Mouse (Mus musculus) olfactory bulb, adult 2 months (tissue): ENCODE measurements around the gene Gm45753. TPM values are rescaled to one million over a fixed set of nuclear protein-coding genes. Genes with fewer than 3 reads are reported as not detected.
"Not testable (repeated sequence)": the region's sequence is repeated elsewhere in the genome, so short reads cannot be mapped to it uniquely, and the experiment has no call there.

Experiments
- H3K27ac ChIP-seq: fragments of 200-500 bp; 2 replicates; pipeline ENCODE4 v1.5.1; 2012; ENCODE audit warnings: low read depth, low read length; ENCODE audit not compliant: insufficient read depth
- H3K4me1 ChIP-seq: fragments of 200-500 bp; 2 replicates; pipeline ENCODE4 v1.6.1; 2012; ENCODE audit warnings: low read length; ENCODE audit not compliant: control insufficient read depth, insufficient read depth
- H3K4me3 ChIP-seq: fragments of 200-500 bp; 2 replicates; pipeline ENCODE4 v1.5.1; 2012; ENCODE audit warnings: mild to moderate bottlenecking, low read depth, low read length, moderate library complexity; ENCODE audit not compliant: insufficient read depth
- CTCF ChIP-seq: fragments of 200-500 bp; IDR thresholded peaks from 2 replicates; pipeline ENCODE4 v1.5.1; 2012; ENCODE audit warnings: low read depth, mild to moderate bottlenecking, low read length, moderate library complexity; ENCODE audit not compliant: insufficient read depth
- POLR2A ChIP-seq: fragments of 200-500 bp; IDR thresholded peaks from 2 replicates; pipeline ENCODE4 v1.6.1; 2012; ENCODE audit warnings: mild to moderate bottlenecking, low read depth, low read length, moderate library complexity; ENCODE audit not compliant: insufficient read depth
- WGBS: fragments of 180-500 bp; shearing (Covaris S2); methylation state at CpG from one replicate; pipeline ENCODE4 v1.1.7; 2018; 5-methylcytosine and 5-hydroxymethylcytosine counted together
- polyA plus RNA-seq: library from polyadenylated mRNA; stranded (reverse); fragments of >200 nt; gene quantifications from 2 replicates; pipeline ENCODE4 v1.2.4, GENCODE M21; 2012; ENCODE audit warnings: low replicate concordance; ENCODE audit not compliant: missing spikeins, insufficient read depth, insufficient read length

The Gm45753 gene
- polyA plus RNA-seq, 1 experiment: not detected

DNA sequence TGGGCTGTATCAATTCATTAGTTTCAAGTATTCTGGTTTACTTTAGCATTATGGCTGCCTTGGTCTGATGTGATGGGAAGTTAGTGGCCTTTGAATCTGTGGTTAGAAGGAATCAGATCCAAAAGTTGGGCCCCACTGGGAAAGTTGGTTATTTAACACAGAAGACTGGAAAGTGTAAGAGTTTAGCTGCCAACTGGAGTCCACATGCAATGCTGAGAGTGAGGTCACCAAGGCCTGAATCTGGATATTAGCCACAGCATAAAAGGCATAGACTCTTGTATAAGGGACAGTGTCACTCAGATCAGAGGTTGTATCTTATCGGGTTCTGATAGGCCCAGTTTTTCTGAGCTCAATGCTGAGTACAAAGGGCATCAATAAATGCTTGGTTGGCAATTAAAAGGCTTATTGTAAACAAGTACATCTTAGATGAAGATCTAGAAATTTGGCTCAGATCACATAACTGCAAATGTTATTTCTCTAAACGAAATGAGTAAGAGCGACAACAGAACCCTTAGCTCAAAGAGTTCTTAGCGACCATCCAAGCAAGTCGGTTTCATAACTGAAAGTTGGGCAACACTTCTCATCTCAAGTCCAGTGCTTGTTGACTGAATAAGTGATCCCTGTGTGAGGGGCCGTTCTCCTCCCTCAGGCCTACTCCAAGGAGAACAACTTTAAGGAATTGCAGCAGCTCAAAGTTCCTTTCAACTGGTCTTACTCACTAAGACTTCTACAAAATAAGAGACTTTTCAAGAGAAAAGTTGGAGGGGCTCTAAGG lies 21.1 kb upstream of the Gm45753 start:
- Histone ChIP-seq H3K27ac (no peak overlapping the region), H3K4me3 (no peak overlapping the region), H3K4me1 (peaks cover 8% of the 10 kb centered on the region)
- no peak for TF ChIP-seq CTCF
- TF ChIP-seq POLR2A: no peak
- 87% methylated on average over 6 of the region's 6 CpGs for WGBS

GRCm38 (mm10) chr8:45327076-45327475 lies 18.8 kb upstream of the Gm45753 start:
- not testable (repeated sequence) for H3K4me3 ChIP-seq, H3K4me1 ChIP-seq, H3K27ac ChIP-seq

DNA sequence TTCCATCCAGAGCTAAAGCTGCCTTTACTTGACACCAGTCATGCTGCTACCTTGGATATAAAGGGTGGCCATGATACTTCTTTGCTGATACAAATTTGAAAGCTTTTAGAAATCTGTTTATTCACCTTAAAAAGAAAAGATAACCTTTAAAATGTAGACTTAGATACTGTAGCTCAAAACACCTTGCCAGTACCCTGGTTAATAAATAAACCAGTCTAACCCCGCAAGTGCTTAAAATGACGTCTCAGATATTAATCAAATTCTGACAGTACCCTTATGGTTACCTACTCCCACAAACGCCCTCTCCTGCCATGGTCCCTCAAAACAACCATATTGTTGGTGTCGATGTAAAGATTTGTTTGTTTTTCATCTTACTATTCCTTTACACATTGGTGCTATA lies 15.9 kb upstream of the Gm45753 start:
- Histone ChIP-seq H3K4me3 (no peak overlapping the region), H3K4me1 (no peaks in the 10 kb centered on the region), H3K27ac (no peak overlapping the region)
- no peak for TF ChIP-seq POLR2A
- WGBS: 89% methylated on average over 4 of the region's 4 CpGs

DNA sequence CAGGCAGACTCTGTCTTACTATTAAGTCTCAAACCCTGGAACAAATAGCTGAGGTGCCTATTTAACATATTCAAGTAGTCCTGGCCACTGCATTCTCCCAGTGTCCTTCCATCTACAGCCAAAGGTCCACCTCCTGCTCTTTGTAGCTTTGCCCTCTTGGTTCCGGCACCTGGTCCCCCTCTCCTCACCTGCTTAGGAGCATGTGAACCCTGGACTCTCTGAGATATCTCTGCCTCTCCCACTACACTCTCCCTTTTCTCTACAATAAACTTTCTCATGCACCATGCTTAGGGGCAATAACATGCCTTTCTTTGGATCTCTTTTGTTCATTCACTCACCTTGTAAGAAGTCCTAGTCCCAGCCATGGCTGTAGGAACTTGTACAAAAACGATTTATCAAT lies 13.1 kb upstream of the Gm45753 start:
- TF ChIP-seq CTCF (no peak), POLR2A (no peak)
- 88% methylated on average over 2 of the region's 2 CpGs for WGBS
- Histone ChIP-seq H3K4me1 (no peaks in the 10 kb centered on the region), H3K27ac (no peak overlapping the region), H3K4me3 (no peak overlapping the region)

DNA sequence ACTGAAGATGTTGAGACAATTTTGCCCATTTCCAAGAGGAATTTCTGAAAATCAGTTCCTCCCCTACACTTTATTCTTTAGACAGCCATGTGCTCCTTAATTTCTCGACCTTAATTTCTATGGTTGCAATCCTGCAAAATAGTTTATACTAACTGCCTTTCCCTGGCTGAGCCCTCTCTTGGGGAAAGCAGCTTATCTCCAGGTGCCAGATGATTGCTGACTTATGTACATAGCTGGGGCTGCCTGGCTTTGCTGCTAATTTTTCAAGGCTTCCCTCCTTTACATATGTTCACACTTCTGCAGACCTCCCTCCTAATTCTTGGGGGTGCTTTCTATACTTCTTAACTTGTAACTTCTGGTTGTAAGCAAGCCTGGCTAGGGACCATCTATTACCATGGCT lies 12.7 kb upstream of the Gm45753 start:
- Histone ChIP-seq H3K4me3 (no peak overlapping the region), H3K27ac (no peak overlapping the region), H3K4me1 (no peaks in the 10 kb centered on the region)
- TF ChIP-seq POLR2A: no peak
- no peak for TF ChIP-seq CTCF
- WGBS: 82% methylated on average over 1 of the region's 1 CpGs

DNA sequence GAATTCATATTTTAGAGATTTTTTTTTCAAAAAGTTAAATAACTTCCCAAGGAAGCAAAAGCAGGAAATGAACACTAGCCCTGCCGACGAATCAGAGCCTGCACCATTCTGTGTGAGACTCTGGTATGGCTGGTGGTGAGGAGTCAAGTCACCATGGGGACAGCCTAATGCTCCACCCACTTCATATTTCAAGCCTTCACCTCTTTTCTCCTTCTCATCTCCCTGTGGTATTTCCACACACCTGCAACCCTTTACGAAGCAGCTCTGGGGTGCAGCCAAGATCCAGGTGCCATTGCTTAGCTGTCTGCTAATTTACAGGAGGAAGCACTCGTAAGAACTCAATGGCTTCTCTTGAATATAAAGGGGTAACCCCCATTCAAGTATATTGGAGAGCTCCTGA lies 2.7 kb upstream of the Gm45753 start:
- H3K27ac ChIP-seq: no peak overlapping the region
- 75% methylated on average over 4 of the region's 4 CpGs for WGBS
- no peak overlapping the region for H3K4me3 ChIP-seq
- TF ChIP-seq POLR2A (no peak), CTCF (no peak)
- H3K4me1 ChIP-seq: peaks cover 5% of the 10 kb centered on the region; the same call in 1 of the 2 replicates

DNA sequence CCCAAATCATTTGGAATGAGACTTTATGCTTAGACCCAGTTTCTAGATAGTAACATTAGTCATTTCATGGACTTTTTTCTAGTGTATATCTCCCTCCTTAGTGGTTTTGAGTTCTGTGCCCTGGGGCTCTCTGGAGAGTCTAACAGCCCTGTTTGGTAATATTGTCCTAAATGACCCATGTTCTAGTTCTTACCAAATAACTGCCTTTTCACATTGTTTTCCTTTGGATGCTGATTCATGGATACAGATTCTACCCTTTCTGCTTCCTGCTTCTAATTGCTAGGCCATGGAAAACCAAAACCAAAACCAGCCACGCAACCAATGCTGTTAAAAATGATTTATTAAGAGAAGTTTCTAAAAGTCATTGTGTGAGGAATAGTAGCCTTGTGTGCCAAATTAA lies 2.8 kb downstream of the Gm45753 start:
- 65% methylated on average over 1 of the region's 1 CpGs for WGBS
- 0 out of 2 replicates have a peak, but pooled peaks cover under 1% of the 10 kb centered on the region for H3K4me1 ChIP-seq
- H3K27ac ChIP-seq: no peak overlapping the region
- no peak for TF ChIP-seq POLR2A
- TF ChIP-seq CTCF: no peak
- no peak overlapping the region for H3K4me3 ChIP-seq

- 93% methylated on average over 3 of the region's 3 CpGs for WGBS
- Histone ChIP-seq H3K4me3 (no peak overlapping the region), H3K4me1 (no peaks in the 10 kb centered on the region), H3K27ac (no peak overlapping the region)
- TF ChIP-seq CTCF (no peak), POLR2A (no peak)
Observed at GRCm38 (mm10) chr8:45304354-45304753, 3.9 kb downstream of the Gm45753 start.

DNA sequence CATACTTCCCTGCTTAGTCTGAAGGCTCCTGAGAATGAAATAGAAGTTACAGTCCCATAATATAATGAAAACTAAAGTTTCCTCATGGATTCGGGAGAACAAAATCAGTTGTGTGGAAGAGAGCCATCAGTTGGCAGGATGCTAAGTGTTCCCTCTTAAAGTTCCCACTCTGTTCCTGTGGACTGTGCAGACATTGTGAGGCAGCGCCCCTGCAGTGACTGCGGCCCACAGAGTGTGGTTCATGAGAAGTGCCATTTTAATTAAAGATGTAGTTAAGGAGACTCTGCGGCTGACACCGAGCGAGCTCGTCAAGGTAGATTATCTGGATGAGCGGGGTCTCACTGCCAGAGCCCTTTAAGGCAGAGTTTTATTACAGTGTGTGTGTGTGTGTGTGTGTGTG lies 5.9 kb downstream of the Gm45753 start:
- 51% methylated on average over 8 of the region's 8 CpGs for WGBS
- TF ChIP-seq POLR2A (no peak), CTCF (no peak)
- H3K4me1 ChIP-seq: no peaks in the 10 kb centered on the region

DNA sequence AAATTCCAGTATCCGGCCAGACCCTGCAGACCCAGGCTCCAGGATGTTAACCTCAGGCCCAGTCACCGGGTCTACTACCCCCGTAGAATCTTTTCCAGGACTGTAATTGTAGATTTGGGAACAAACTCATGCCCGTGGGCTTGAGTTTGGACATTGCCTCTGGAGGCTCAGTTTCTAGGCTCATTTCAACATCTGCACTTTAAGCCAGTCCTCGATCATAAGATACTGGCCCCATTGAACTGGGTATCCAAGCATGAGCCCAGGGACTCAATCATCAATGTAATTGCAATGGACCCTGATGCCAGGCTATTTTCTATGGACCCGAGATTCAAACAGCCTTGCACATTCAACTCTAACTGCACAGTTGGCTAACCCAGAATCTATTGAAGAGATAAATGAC lies 13.0 kb downstream of the Gm45753 start:
- H3K27ac ChIP-seq: no peak overlapping the region
- H3K4me3 ChIP-seq: no peak overlapping the region
- no peaks in the 10 kb centered on the region for H3K4me1 ChIP-seq
- no peak for TF ChIP-seq CTCF
- no peak for TF ChIP-seq POLR2A
- 93% methylated on average over 6 of the region's 6 CpGs for WGBS

More for the DNA sequence above, 5.9 kb downstream of the Gm45753 start:
- no peak overlapping the region for H3K4me3 ChIP-seq
- H3K27ac ChIP-seq: no peak overlapping the region
